Mouse (Mus musculus) neural tube, embryonic 15.5 days (tissue): Measurements from ENCODE around the gene Nlgn2. TPM values are rescaled to one million over a fixed set of nuclear protein-coding genes. Genes with fewer than 3 reads are reported as not detected.

Source experiments
- ATAC-seq: fragments of 200-750 bp; cut with Nextera tagmentation; 2 replicates; pipeline ENCODE4 v1.8.0; 2017; ENCODE audit warnings: mild to moderate bottlenecking, moderate TSS enrichment, moderate library complexity; ENCODE audit not compliant: low FRiP score
- H3K27ac ChIP-seq: fragments of 300-500 bp; sonication (generic); replicated peaks from 2 replicates; pipeline ENCODE4 v1.5.1; 2015; ENCODE audit warnings: mild to moderate bottlenecking, inconsistent platforms
- H3K27me3 ChIP-seq: fragments of 300-500 bp; sonication (generic); replicated peaks from 2 replicates; pipeline ENCODE4 v1.6.1; 2015; ENCODE audit warnings: inconsistent platforms
- H3K36me3 ChIP-seq: fragments of 300-500 bp; sonication (generic); 2 replicates; pipeline ENCODE4 v1.6.1; 2015; ENCODE audit warnings: inconsistent platforms
- H3K4me1 ChIP-seq: fragments of 300-500 bp; sonication (generic); 2 replicates; pipeline ENCODE4 v1.6.1; 2015; ENCODE audit warnings: inconsistent platforms
- H3K4me2 ChIP-seq: fragments of 300-500 bp; sonication (generic); 2 replicates; pipeline ENCODE4 v1.6.1; 2015; ENCODE audit warnings: inconsistent platforms, mild to moderate bottlenecking, moderate library complexity
- H3K4me3 ChIP-seq: fragments of 300-500 bp; sonication (generic); replicated peaks from 2 replicates; pipeline ENCODE4 v1.5.1; 2015; ENCODE audit warnings: mild to moderate bottlenecking, inconsistent platforms
- H3K9ac ChIP-seq: fragments of 300-500 bp; sonication (generic); replicated peaks from 2 replicates; pipeline ENCODE4 v1.6.1; 2015; ENCODE audit warnings: mild to moderate bottlenecking, inconsistent platforms
- H3K9me3 ChIP-seq: fragments of 300-500 bp; sonication (generic); replicated peaks from 2 replicates; pipeline ENCODE4 v1.6.1; 2016; ENCODE audit warnings: inconsistent platforms
- WGBS: fragments of 180-500 bp; shearing (Covaris S2); methylation state at CpG from one replicate; pipeline ENCODE4 v1.1.7; 2015; ENCODE audit warnings: mixed read lengths; 5-methylcytosine and 5-hydroxymethylcytosine counted together
- polyA plus RNA-seq: library from polyadenylated mRNA; unstranded; fragments of >200 nt; fragmentation: Nextera tagmentation; extraction: Ambion mirVana; gene quantifications from 2 replicates; pipeline ENCODE4 v1.2.1, GENCODE M21; 2015

Gene Nlgn2
- polyA plus RNA-seq, 1 experiment from 2014 or later: 21.4 TPM

GRCm38 (mm10) chr11:69837952-69838713 is 549 bp upstream of the Nlgn2 start, which contains the start of gene Tmem256:
Tmem256 (plus strand) TSS chr11:69838514.
- H3K4me1 ChIP-seq: peaks cover 41% of the 10 kb centered on the region
- WGBS: under 1% methylated on average over 34 of the region's 34 CpGs
- peak; percentile 89 for ATAC-seq

GRCm38 (mm10) chr11:69836703-69837576 is 644 bp downstream of the Nlgn2 start:
- Histone ChIP-seq H3K27me3 (no peaks in the 10 kb centered on the region), H3K4me1 (peaks cover 49% of the 10 kb centered on the region), H3K9ac (peak overlapping the region; percentile 98), H3K27ac (peak overlapping the region; percentile 98), H3K4me3 (peak overlapping the region; percentile 89), H3K9me3 (no peaks in the 10 kb centered on the region), H3K4me2 (peak overlapping the region; percentile 94), H3K36me3 (peaks cover 19% of the 10 kb centered on the region)
- WGBS: under 1% methylated on average over 45 of the region's 52 CpGs
- ATAC-seq: peak; percentile 4; the same call in 1 of the 2 replicates

More at GRCm38 (mm10) chr11:69837952-69838713, 549 bp upstream of the Nlgn2 start, which contains the start of gene Tmem256:
- peak within 1 kb of the TSS; percentile 98 for H3K9ac ChIP-seq
- no peaks in the 10 kb centered on the region for H3K9me3 ChIP-seq
- no peaks in the 10 kb centered on the region for H3K27me3 ChIP-seq
- peak within 1 kb of the TSS; percentile 89 for H3K4me3 ChIP-seq
- peak within 1 kb of the TSS; percentile 94 for H3K4me2 ChIP-seq
- H3K27ac ChIP-seq: peak within 1 kb of the TSS; percentile 98
- peaks cover 7% of the 10 kb centered on the region for H3K36me3 ChIP-seq

GRCm38 (mm10) chr11:69835966-69836335 is 1.6 kb downstream of the Nlgn2 start:
- H3K9ac ChIP-seq: peak overlapping the region; percentile 98
- H3K27ac ChIP-seq: peak overlapping the region; percentile 98
- H3K27me3 ChIP-seq: no peaks in the 10 kb centered on the region
- no peaks in the 10 kb centered on the region for H3K9me3 ChIP-seq
- ATAC-seq: no peak
- peak overlapping the region; percentile 89 for H3K4me3 ChIP-seq
- H3K4me2 ChIP-seq: peak overlapping the region; percentile 94
- peaks cover 49% of the 10 kb centered on the region for H3K4me1 ChIP-seq
- WGBS: 4% methylated on average over 4 of the region's 4 CpGs
- peaks cover 23% of the 10 kb centered on the region for H3K36me3 ChIP-seq

- peaks cover 23% of the 10 kb centered on the region for H3K36me3 ChIP-seq
- peaks cover 49% of the 10 kb centered on the region for H3K4me1 ChIP-seq
- ATAC-seq: no peak
- H3K4me2 ChIP-seq: peak overlapping the region; percentile 94
- H3K27ac ChIP-seq: peak overlapping the region; percentile 98
- H3K4me3 ChIP-seq: peak overlapping the region; percentile 89
- peak overlapping the region; percentile 98 for H3K9ac ChIP-seq
- H3K27me3 ChIP-seq: no peaks in the 10 kb centered on the region
- no peaks in the 10 kb centered on the region for H3K9me3 ChIP-seq
- 5% methylated on average over 9 of the region's 9 CpGs for WGBS
These were observed 2.1 kb downstream of the Nlgn2 start for GRCm38 (mm10) chr11:69835326-69835965.

GRCm38 (mm10) chr11:69834001-69834549 is 3.5 kb downstream of the Nlgn2 start:
- 3% methylated on average over 41 of the region's 48 CpGs for WGBS
- Histone ChIP-seq H3K9me3 (no peaks in the 10 kb centered on the region), H3K27ac (peak overlapping the region; percentile 54), H3K36me3 (peaks cover 28% of the 10 kb centered on the region), H3K4me2 (peak overlapping the region; percentile 94), H3K27me3 (no peaks in the 10 kb centered on the region), H3K4me3 (peak overlapping the region; percentile 89), H3K4me1 (peaks cover 42% of the 10 kb centered on the region), H3K9ac (peak overlapping the region; percentile 98)
- no peak for ATAC-seq

GRCm38 (mm10) chr11:69833554-69833953 is 4.0 kb downstream of the Nlgn2 start:
- Histone ChIP-seq H3K36me3 (peaks cover 32% of the 10 kb centered on the region), H3K9ac (peak overlapping the region; percentile 98), H3K4me1 (peaks cover 39% of the 10 kb centered on the region), H3K4me3 (peak overlapping the region; percentile 89), H3K27me3 (no peaks in the 10 kb centered on the region), H3K4me2 (peak overlapping the region; percentile 94), H3K9me3 (no peaks in the 10 kb centered on the region), H3K27ac (peak overlapping the region; percentile 54; the same call in 1 of the 2 replicates)
- ATAC-seq: no peak
- 49% methylated on average over 8 of the region's 8 CpGs for WGBS

GRCm38 (mm10) chr11:69828832-69829231 is 8.8 kb downstream of the Nlgn2 start:
- Histone ChIP-seq H3K4me2 (no peak overlapping the region), H3K27ac (no peak overlapping the region), H3K9me3 (no peaks in the 10 kb centered on the region), H3K36me3 (peaks cover 79% of the 10 kb centered on the region), H3K4me3 (no peak overlapping the region), H3K27me3 (no peaks in the 10 kb centered on the region), H3K9ac (no peak overlapping the region), H3K4me1 (peaks cover 15% of the 10 kb centered on the region)
- 48% methylated on average over 5 of the region's 5 CpGs for WGBS
- no peak for ATAC-seq

GRCm38 (mm10) chr11:69823456-69823855 is 14.1 kb downstream of the Nlgn2 start:
- H3K9ac ChIP-seq: no peak overlapping the region
- no peak for ATAC-seq
- no peak overlapping the region for H3K4me3 ChIP-seq
- no peaks in the 10 kb centered on the region for H3K9me3 ChIP-seq
- WGBS: 83% methylated on average over 2 of the region's 2 CpGs
- peaks cover 47% of the 10 kb centered on the region for H3K36me3 ChIP-seq
- H3K27me3 ChIP-seq: no peaks in the 10 kb centered on the region
- 0 out of 2 replicates have a peak overlapping the region, but pooled peaks have one; percentile 9 for H3K27ac ChIP-seq
- H3K4me1 ChIP-seq: no peaks in the 10 kb centered on the region
- no peak overlapping the region for H3K4me2 ChIP-seq

- Histone ChIP-seq H3K4me3 (no peak within 1 kb of the TSS), H3K27me3 (no peaks in the 10 kb centered on the region), H3K4me1 (no peaks in the 10 kb centered on the region), H3K36me3 (peaks cover 33% of the 10 kb centered on the region), H3K9me3 (0 out of 2 replicates have a peak, but pooled peaks cover 3% of the 10 kb centered on the region), H3K9ac (no peak within 1 kb of the TSS), H3K4me2 (no peak within 1 kb of the TSS), H3K27ac (no peak within 1 kb of the TSS)
- WGBS: 87% methylated on average over 3 of the region's 3 CpGs
- ATAC-seq: no peak
These were observed 15.5 kb downstream of the Nlgn2 start, which contains the start of gene Spem1 for GRCm38 (mm10) chr11:69822080-69822479. Spem1 (minus strand) TSS chr11:69822180.

GRCm38 (mm10) chr11:69818871-69819270 is 18.7 kb downstream of the Nlgn2 start:
- Histone ChIP-seq H3K4me2 (no peak overlapping the region), H3K27me3 (no peaks in the 10 kb centered on the region), H3K27ac (no peak overlapping the region), H3K4me1 (no peaks in the 10 kb centered on the region), H3K9me3 (0 out of 2 replicates have a peak, but pooled peaks cover 3% of the 10 kb centered on the region), H3K4me3 (no peak overlapping the region), H3K36me3 (0 out of 2 replicates have a peak, but pooled peaks cover 1% of the 10 kb centered on the region), H3K9ac (no peak overlapping the region)
- 93% methylated on average over 8 of the region's 8 CpGs for WGBS
- ATAC-seq: no peak

GRCm38 (mm10) chr11:69818365-69818764 is 19.2 kb downstream of the Nlgn2 start, which contains the start of gene Spem2:
Spem2 (minus strand) TSS chr11:69818465.
- Histone ChIP-seq H3K36me3 (no peaks in the 10 kb centered on the region), H3K4me3 (no peak within 1 kb of the TSS), H3K27me3 (no peaks in the 10 kb centered on the region), H3K9me3 (0 out of 2 replicates have a peak, but pooled peaks cover 3% of the 10 kb centered on the region), H3K4me1 (no peaks in the 10 kb centered on the region), H3K9ac (no peak within 1 kb of the TSS), H3K4me2 (no peak within 1 kb of the TSS), H3K27ac (no peak within 1 kb of the TSS)
- ATAC-seq: no peak
- WGBS: 80% methylated on average over 2 of the region's 2 CpGs
